Mouse (Mus musculus) adrenal gland, adult 8-10 months (tissue): ENCODE data around the gene Skap2. TPM values are rescaled to one million over a fixed set of nuclear protein-coding genes. Genes with fewer than 3 reads are reported as not detected.

Source experiments
- DNase-seq: peaks from one replicate; pipeline ENCODE4 v3.0.0; 2022
- total RNA-seq, 4 experiments: library from RNA; stranded (reverse); gene quantifications; 2 replicates each; pipeline ENCODE4 v1.2.4; 2022

Skap2 gene
- total RNA-seq = 10 to 100 TPM; 43.7 to 73.2 (median 54.2) TPM

DNA sequence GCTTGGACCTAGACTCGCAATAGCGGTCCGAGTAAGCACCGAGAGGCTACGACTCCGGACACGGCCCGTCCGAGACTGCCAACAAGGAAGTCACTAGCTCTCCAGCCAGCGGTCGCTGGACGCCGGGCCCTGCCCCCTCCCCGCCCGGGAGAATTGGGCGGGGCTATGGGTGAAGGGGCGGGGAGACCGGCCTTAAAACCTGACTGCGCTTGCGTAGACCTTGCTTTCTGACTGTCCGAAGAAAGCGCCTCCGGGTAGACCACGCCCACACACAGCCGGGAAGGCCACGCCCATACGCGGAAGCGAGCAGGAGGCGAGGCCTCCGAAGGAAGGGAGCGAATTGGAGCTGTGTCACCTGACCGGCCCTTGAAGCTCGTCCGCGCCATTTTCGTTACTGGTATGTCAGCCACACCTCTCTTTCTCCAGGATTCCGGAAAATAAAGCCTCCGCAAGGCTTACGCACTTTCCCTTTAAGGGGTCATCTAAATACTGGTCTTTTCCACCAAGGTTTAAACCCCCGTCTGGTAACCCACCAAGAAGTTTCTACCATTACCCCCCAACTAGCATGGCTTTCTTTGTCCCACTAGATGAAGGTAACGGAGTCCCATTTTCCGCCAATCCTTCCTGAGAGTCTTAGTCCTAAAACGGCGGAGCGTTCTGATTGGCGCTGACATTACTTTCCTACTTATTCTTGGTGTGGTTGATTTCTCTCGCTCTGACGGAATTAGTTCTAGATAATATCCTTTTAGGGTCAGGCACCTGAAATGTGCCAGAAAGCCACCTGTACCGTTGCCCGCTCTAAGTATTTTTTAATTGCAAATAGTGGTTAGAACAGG, at the start of gene Skap2:
Gene Skap2 (minus strand): TSS at position 141 of the 836 bp plus-strand sequence.
- peak; percentile 100 for DNase-seq

DNA sequence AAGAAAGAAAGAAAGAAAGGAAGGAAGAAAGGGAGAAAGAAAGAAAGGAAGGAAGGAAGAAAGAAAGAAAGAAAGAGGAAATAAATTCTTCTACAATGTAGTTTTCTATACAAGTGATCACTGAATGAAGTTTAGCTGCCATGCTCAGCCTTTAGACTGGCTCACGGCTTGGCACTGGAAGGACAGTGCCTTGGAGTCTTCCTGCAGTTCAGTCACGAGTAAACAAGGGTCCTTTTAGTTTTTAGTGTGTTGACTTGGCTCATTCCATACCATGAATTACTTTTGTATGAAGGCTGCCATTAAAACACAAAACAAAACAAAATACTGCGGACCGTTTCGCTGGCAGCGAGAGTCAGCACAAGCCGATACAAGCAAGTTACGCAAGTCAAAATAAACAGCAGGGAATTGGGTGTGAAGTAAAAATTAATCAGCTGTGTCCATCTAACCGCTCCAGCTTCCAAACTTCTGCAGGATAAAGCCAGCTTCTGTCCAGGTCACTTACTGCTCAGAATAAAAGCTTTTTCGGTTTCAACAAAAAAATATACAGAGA, 46.6 kb upstream of the Skap2 start:
- no peak for DNase-seq

DNA sequence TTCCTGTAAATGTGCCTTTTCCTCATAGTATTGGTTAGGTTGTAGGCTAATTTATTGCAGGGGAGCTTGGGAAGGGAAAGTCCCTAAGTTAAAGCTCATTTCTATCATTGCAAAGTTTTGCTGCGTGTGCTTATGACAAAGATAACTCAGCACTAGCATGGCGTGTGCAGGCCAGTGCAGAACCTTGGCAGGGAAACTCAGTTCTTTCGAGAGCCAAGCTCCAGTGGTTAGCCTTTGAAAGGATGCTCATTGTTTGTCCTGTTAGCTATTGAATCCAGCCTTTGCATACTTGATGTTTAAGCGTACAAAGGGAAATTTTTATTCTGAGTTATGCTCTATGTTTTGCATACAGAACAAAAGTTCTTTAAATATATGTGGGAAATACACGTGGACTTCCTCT, 45.8 kb upstream of the Skap2 start:
- DNase-seq = no peak

DNA sequence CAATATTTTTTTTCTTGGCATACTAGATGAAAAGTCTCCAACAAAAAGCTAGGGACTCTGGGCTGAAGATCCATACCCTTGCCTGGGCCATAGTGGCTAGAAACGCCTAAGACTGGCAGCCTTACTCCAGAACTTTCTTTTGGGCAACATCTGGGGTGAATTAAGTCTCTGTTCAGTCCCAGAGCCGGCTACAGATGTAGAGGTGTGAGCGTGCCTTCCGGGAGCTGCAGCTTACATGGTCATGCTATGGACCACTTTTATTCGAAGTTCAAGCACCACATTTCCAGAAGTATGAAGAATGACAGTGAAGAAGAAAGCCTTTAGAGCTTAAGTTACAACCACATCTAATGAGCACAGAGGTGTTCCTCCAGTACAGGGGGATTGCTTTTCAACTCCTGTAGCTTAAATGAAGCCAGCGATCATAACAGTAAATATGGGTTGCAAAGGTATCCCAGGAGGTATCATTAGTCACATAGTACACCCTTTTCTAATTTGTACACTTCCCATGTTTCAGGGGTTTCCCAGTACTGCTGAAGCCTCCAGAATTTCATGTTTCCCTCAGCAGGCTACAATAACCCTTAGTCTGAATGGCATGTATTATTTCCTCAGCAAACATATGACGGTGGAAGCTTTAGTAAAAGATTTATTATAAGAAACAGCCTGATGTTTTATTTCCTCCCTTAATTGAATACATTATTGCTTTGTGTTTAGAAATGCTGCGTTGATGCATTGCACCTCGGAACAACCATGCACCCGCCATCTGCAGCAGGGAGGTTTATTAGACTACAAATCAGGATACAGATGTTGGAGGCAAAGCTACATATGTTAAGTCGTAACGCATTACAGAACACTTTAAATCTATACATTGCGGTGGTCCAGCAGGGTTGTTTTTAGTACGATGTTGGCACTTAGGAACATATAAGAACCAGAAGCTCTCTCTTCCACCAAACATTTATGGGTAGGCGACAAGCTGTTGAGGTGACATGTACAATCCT, 41.5 kb upstream of the Skap2 start:
- no peak for DNase-seq

GRCm38 (mm10) chr6:52050062-52050461, 37.7 kb upstream of the Skap2 start:
- no peak for DNase-seq

GRCm38 (mm10) chr6:52045517-52045916, 33.2 kb upstream of the Skap2 start:
- no peak for DNase-seq

- DNase-seq = no peak
Measured at GRCm38 (mm10) chr6:52036077-52036476, 23.7 kb upstream of the Skap2 start.

GRCm38 (mm10) chr6:52031181-52031580, 18.8 kb upstream of the Skap2 start:
- peak; percentile 24 for DNase-seq

- DNase-seq = no peak
Measured at GRCm38 (mm10) chr6:52028131-52028530, 15.8 kb upstream of the Skap2 start.

DNA sequence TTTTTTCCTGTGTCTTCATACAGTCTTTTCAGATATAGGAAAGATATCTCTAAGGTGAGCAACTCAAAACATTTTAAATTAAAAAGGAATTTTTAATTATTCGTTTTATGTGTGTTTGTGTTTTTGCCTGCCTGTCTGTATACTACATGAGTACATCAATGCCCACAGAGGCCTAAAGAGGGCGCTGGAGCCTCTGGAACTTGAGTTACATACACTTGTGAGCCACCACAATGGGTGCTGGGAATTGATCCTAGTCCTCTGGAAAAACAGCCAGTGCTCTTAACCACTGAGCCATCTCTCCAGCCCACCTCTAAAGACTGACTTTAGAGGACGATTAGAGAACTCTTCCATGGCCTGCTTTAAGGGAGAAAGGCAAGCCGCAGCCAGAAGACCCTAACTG, 14.8 kb upstream of the Skap2 start:
- DNase-seq = no peak

DNA sequence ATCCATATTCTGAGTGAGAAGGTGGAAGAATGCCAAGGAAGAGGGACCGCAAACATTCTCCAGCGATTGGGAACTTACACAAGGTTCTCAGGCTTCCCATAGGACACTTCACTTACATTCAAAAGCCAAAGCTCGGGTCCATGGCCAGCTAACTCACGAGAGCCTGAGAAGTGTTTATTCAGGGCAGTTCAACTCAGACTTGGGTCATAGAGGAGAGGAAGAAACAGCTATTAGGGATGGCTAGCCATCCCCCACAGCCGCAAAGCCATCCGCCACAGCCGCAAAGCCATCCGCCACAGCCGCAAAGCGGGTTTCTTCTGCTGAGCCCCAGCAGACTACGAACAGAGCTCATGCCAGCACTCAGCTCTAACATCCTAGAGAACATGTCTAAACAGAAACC, 13.9 kb upstream of the Skap2 start:
- no peak for DNase-seq

DNA sequence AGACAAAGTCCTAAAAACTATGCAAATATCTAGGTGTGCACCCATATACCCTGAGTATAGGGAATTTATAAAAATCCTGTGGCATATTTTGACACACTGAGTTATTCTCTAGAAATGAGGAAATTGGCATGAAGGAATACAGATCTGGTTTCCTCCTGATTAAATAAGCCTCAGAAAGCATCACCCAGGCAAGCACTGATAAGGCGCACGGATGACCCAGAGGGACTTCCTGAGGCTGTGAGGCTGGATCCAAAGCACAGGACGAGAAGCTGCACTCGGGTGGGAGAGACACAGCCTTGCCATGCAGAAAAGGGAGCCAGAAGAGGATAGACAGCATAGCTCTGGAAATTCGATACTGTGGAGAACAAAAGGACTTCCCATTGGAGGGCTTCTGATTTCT, 12.4 kb upstream of the Skap2 start:
- DNase-seq = no peak

- no peak for DNase-seq
Measured at GRCm38 (mm10) chr6:52022363-52022762, 10.0 kb upstream of the Skap2 start.

- no peak for DNase-seq
Measured at GRCm38 (mm10) chr6:52020276-52020675, 7.9 kb upstream of the Skap2 start.

DNA sequence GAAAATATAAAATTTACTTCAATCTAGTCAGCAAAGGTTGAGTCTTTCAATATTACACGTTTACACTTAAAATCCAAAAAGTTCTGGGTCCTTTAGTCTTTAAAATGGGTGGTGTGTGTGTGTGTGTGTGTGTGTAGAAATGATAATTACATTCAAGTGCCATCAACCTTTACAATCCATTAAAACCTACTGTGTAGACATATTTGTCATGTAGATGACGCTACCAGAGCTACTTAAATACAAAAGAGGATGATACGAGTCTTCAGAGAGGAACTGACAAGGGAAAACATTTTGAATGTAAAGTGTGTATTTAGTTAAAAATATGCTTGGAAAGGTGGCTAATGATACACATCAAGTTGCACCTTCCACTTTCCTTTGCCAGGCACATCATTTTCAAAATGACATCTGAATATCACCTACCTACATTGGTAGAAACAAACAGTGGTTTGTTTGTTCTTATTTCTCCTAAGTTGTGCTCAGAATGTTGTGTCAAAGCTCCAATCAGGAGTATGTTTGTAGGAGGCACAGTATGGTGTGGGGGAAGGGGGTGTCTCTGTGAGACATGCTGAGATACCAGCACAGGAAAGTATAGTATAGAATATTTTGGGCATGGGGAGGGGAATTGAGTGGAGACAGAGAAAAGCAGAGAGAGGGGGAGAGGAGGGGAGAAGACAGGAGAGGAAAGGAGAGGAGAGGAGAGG, 1.0 kb upstream of the Skap2 start:
- DNase-seq = no peak

DNA sequence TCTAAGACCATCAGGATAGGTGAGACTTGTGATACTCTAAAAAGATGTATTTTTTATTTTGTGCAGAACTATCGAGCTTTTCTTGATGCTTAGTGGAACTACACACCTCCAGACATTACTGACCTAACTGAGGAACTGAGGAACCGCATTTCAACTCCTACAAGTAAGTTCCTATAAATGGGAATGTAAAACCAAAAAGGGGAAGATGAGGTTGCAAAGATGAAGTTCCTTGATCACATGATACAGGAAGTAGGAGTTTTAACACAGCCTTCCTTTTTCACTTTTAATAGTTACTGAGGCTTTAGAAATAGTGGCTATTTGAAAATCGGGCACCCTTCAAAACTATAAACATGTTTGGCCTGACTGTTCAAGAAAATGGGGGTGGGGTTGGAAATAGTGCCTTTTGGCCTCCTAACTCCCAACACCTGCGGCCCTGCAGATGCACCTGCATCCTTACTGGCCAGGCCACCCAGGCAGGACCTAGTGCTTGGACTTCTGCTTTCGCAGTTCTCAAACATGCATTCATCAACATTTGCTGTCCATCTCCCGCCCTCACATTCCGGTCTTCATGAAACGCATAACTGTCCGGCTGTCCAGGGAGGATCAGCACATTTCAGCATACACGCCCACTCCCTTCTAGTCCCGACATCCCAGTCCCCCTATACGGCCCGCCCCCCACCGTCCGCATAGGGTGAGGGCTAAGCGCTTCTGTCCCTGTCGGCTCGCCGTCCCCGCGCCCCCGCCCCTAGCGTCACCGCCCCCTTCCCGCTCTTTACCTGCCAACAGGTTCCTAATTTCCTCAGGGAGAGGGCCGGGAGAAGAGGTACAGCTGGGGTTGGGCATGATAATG, 565 bp downstream of the Skap2 start:
- no peak for DNase-seq

DNA sequence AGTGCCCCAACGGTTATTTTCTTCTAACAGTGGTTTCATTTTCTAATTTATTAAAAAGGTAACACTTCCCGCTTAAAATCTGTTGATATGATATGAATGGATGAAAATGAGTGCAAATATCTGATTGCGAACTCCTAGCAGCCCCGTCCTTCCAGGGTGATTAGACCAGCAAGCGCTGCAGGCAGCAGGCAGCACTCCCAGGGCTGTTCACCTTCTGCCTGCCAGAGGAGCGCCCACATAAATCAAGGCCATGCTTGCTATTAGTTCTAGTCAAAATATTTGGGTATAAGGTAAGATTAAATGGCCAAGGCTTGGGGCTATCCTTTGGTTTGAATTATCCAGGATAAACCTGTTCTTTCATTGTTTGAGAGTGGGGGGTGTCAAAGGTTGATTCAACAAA, 3.0 kb downstream of the Skap2 start:
- no peak for DNase-seq

DNA sequence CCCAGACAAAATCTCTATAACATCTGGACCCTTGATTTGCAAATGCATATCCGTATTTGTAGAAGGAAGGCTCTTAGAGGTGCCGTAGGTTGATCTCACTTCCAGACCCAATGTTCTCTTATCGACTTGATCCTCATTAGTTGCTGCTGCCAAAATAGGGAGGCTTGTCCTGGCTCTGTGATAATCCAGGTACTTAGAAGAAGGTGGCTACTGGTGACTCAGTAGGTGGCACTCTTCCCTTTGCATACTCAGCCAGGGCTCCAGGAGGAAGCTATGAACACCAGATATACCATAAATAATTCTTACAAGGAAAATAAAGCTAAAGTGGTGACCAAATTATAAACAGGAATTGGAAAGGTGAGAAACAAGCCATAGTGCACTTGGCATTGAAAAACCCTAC, 3.6 kb downstream of the Skap2 start:
- DNase-seq = no peak

- DNase-seq = no peak
Measured at GRCm38 (mm10) chr6:52006649-52007218, 5.6 kb downstream of the Skap2 start.

DNA sequence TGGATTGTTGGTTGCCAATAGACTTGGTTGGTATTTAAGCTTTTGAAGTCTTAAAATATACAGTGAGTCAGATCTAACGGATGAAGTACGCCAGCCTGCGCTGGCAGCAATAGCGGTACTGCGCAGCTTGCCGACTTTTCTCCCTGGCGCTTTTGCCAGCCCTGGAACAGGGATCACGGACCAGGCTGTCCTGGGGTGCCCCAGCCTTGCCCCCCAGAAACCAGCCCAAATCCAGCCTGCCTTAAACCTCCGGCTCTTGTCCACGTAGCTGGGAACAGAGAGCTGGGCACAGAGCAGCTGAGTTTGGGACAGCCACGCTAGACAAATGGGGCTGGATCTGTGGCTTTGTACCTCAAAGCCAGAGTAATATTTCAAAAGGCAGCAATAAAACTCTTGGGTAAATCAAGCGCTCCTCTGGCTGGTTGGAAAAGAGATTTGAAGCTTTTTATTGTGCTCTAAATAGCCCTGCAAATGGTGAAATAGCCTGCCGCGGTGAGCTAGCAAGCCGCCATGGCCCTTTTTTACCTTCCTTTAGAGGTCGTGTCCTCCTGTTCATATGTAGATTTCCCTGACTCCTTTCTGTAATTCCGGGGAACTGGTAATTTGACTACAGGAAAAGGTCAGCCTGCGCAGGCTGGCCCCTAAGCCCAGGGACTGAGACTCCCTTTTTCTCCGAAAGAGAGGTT, 6.2 kb downstream of the Skap2 start:
- DNase-seq = peak; percentile 24

GRCm38 (mm10) chr6:52005616-52005962, 6.8 kb downstream of the Skap2 start:
- DNase-seq = no peak
